Mouse (Mus musculus) kidney, postnatal 0 days (tissue): Measurements from ENCODE around the gene Myo1b. TPM values are rescaled to one million over a fixed set of nuclear protein-coding genes. Genes with fewer than 3 reads are reported as not detected.

Source experiments
- ATAC-seq: fragments of 200-750 bp; cut with Nextera tagmentation; replicated peaks from 2 replicates; pipeline ENCODE4 v1.8.0; 2017; ENCODE audit warnings: low read depth, moderate number of reproducible peaks, moderate TSS enrichment, moderate library complexity; ENCODE audit not compliant: low FRiP score
- DNase-seq: peaks from one replicate; pipeline ENCODE4 v3.0.0-alpha.2; 2016; ENCODE audit warnings: low spot score
- H3K27ac ChIP-seq: fragments of 300-500 bp; sonication (generic); 2 replicates; pipeline ENCODE4 v1.5.1; 2014; ENCODE audit warnings: mild to moderate bottlenecking
- H3K27me3 ChIP-seq: fragments of 300-500 bp; sonication (generic); 2 replicates; pipeline ENCODE4 v1.6.1; 2014; ENCODE audit warnings: low read length, mixed read lengths; ENCODE audit not compliant: insufficient read depth
- H3K36me3 ChIP-seq: fragments of 300-500 bp; sonication (generic); 2 replicates; pipeline ENCODE4 v1.6.1; 2014; ENCODE audit warnings: low read length, mixed read lengths; ENCODE audit not compliant: insufficient read depth
- H3K4me1 ChIP-seq: fragments of 300-500 bp; sonication (generic); replicated peaks from 2 replicates; pipeline ENCODE4 v1.6.1; 2014; ENCODE audit warnings: antibody characterized with exemption, low read length, mixed read lengths; ENCODE audit not compliant: insufficient read depth
- H3K4me2 ChIP-seq: fragments of 300-500 bp; sonication (generic); 2 replicates; pipeline ENCODE4 v1.6.1; 2014; ENCODE audit warnings: mild to moderate bottlenecking, low read length, moderate library complexity, mixed read lengths
- H3K4me3 ChIP-seq: fragments of 300-500 bp; sonication (generic); replicated peaks from 2 replicates; pipeline ENCODE4 v1.5.1; 2014; ENCODE audit warnings: low read depth, low read length
- H3K9ac ChIP-seq: fragments of 300-500 bp; sonication (generic); 2 replicates; pipeline ENCODE4 v1.6.1; 2014; ENCODE audit warnings: low read depth, low read length
- H3K9me3 ChIP-seq: fragments of 300-500 bp; sonication (generic); replicated peaks from 2 replicates; pipeline ENCODE4 v1.6.1; 2016; ENCODE audit warnings: low read length, inconsistent platforms, mixed read lengths
- CTCF ChIP-seq: IDR thresholded peaks from 2 replicates; pipeline ENCODE4 v1.5.1; 2016; ENCODE audit warnings: antibody characterized with exemption, low read depth, mild to moderate bottlenecking, moderate library complexity
- WGBS: fragments of 180-500 bp; shearing (Covaris S2); extraction: QIAGEN DNeasy Blood & Tissue Kit; methylation state at CpG from one replicate; pipeline ENCODE4 v1.1.7; 2014; 5-methylcytosine and 5-hydroxymethylcytosine counted together
- polyA plus RNA-seq: library from polyadenylated mRNA; unstranded; fragments of >200 nt; fragmentation: Nextera tagmentation; extraction: Ambion mirVana; gene quantifications from 2 replicates; pipeline ENCODE4 v1.2.1, GENCODE M21; 2015

Myo1b gene
- polyA plus RNA-seq, 1 experiment from 2014 or later = 58.0 TPM

DNA sequence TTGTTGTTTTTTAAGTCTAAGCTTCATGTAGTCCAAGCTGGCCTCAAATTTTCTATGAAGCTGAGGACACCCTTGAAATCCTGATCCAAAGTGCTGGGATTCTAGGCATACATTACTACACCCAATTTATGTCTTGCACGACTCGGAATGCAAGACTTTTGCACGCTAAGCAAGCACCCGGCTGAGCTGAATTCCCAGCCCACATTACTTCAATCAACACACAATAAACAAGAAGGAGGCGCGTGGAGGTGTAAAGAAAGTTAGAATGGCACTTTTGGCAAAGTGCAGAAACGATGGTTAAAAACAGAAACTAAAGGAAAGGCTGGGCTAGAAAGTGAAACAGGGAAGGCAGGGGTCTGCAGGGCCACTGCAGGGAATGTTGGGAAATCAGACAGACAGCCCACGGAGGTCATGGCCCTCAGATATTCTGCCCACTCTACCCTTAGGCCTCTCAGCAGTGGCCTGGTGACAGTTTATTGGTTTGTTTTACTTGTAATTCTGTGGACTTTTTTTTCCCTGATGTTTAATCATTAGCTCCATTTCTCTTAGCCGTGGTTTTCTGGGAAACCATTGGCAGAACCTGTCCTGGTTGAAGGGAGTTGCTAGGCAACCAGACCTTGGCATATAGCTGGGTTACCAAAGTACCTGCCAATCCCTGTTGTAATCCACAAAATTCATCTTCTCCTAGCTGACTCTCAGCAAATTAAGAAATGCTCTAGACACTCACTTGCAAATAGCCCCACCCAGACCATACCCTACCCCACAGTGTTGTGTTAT, 195.8 kb downstream of the Myo1b start:
- Histone ChIP-seq H3K27me3 (no peaks in the 10 kb centered on the region), H3K4me2 (peak overlapping the region; percentile 31; the same call in 1 of the 2 replicates), H3K4me3 (no peak overlapping the region), H3K4me1 (no peaks in the 10 kb centered on the region), H3K9me3 (no peaks in the 10 kb centered on the region), H3K27ac (no peak overlapping the region), H3K36me3 (no peaks in the 10 kb centered on the region), H3K9ac (no peak overlapping the region)
- WGBS = 40% methylated on average over 9 of the region's 9 CpGs
- ATAC-seq (no peak; the same call in 1 of the 2 replicates), DNase-seq (no peak)
- TF ChIP-seq CTCF = no peak

DNA sequence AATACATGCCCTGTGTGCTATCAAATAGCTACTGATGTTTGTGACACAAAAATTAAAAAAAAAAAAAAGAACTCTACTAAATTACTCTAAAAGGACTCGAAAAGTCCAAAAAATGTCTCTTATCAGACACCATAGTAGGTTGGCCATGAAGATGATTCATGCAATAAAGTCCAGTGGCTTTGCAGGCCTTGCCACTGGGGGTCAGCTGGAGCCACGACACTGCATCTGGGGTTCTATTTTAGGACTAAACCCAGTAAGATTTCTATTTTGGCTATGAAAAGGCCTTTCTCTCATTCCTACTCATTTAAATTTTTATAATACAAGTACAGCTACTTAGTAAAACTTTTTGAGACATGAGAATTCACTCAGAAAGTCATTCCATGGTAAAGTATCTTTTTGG, 205.0 kb downstream of the Myo1b start:
- Histone ChIP-seq H3K27ac (no peak overlapping the region), H3K36me3 (no peaks in the 10 kb centered on the region), H3K4me2 (no peak overlapping the region), H3K9ac (no peak overlapping the region), H3K4me3 (no peak overlapping the region), H3K9me3 (no peaks in the 10 kb centered on the region), H3K27me3 (no peaks in the 10 kb centered on the region), H3K4me1 (no peaks in the 10 kb centered on the region)
- TF ChIP-seq CTCF = no peak
- ATAC-seq (no peak), DNase-seq (no peak)
- WGBS = 82% methylated on average over 2 of the region's 2 CpGs

- no peak for TF ChIP-seq CTCF
- WGBS = 86% methylated on average over 3 of the region's 3 CpGs
- H3K27me3 ChIP-seq = no peaks in the 10 kb centered on the region
- no peak for DNase-seq
- H3K4me1 ChIP-seq = no peaks in the 10 kb centered on the region
- H3K4me3 ChIP-seq = no peak overlapping the region
- no peaks in the 10 kb centered on the region for H3K36me3 ChIP-seq
- no peak overlapping the region for H3K27ac ChIP-seq
- H3K4me2 ChIP-seq = no peak overlapping the region
- ATAC-seq = no peak
- H3K9me3 ChIP-seq = no peaks in the 10 kb centered on the region
- no peak overlapping the region for H3K9ac ChIP-seq
Measured at GRCm38 (mm10) chr1:51706106-51706505, 209.8 kb downstream of the Myo1b start.

DNA sequence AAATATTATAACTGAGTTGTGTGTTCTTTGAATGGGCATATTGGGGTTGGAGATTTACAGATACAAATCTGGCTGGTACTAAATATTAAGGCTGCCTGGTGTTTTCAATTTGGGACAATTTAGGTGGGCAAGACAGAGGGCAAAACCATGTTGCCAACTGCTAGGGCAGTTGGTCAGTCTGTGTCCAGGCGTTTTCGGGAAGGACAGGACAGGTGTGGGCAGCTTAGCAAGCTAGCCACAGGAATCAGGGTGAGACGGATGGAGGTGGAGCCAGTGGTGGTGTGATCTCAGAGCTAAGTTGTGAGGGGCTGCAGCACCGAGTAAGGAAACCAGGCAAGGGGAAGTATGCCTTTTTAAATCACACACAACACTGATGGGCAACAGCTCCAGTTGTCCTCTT, 211.3 kb downstream of the Myo1b start:
- DNase-seq = no peak
- 82% methylated on average over 4 of the region's 4 CpGs for WGBS
- Histone ChIP-seq H3K4me1 (no peaks in the 10 kb centered on the region), H3K4me3 (no peak overlapping the region), H3K36me3 (no peaks in the 10 kb centered on the region), H3K9me3 (no peaks in the 10 kb centered on the region), H3K9ac (no peak overlapping the region), H3K4me2 (no peak overlapping the region), H3K27ac (no peak overlapping the region), H3K27me3 (no peaks in the 10 kb centered on the region)
- ATAC-seq = no peak
- no peak for TF ChIP-seq CTCF

Other genes starting within 250 kb of the Myo1b start
- gene Stat4, start 71.1 kb upstream of the Myo1b start, polyA plus RNA-seq = 1.0 and 1.4 TPM in 2 replicates
- 32.4 and 36.9 TPM in 2 replicates for gene Stat1, start 203.4 kb upstream of the Myo1b start, polyA plus RNA-seq